Mouse (Mus musculus) thymus, adult 2 months (tissue): ENCODE measurements at regions not wholly inside any gene's neighbourhood (a gene's known extent, or its start where the extent isn't known, plus 50 kb on each side); places are given as distances from the start of the nearest gene placed in this dataset.

ENCODE experiments used
- DNase-seq: peaks from one replicate; pipeline ENCODE4 v3.0.0; 2021
- H3K27ac ChIP-seq: fragments of 200-500 bp; 2 replicates; pipeline ENCODE4 v1.5.1; 2012; ENCODE audit warnings: low read length, control low read depth; ENCODE audit not compliant: control insufficient read depth, insufficient read depth
- H3K27me3 ChIP-seq: fragments of 200-500 bp; 2 replicates; pipeline ENCODE4 v1.6.1; 2012; ENCODE audit warnings: mild to moderate bottlenecking, low read length, moderate library complexity, mixed read lengths; ENCODE audit not compliant: control insufficient read depth, insufficient read depth
- H3K36me3 ChIP-seq: fragments of 200-500 bp; 2 replicates; pipeline ENCODE4 v1.6.1; 2012; ENCODE audit warnings: mild to moderate bottlenecking, low read length, moderate library complexity; ENCODE audit not compliant: control insufficient read depth, insufficient read depth
- H3K4me1 ChIP-seq: fragments of 200-500 bp; replicated peaks from 2 replicates; pipeline ENCODE4 v1.6.1; 2012; ENCODE audit warnings: low read length; ENCODE audit not compliant: control insufficient read depth, insufficient read depth
- H3K4me3 ChIP-seq: fragments of 200-500 bp; 2 replicates; pipeline ENCODE4 v1.5.1; 2012; ENCODE audit warnings: mild to moderate bottlenecking, low read length, control low read depth, moderate library complexity; ENCODE audit not compliant: control insufficient read depth, insufficient read depth
- CTCF ChIP-seq: fragments of 200-500 bp; IDR thresholded peaks from 2 replicates; pipeline ENCODE4 v1.5.1; 2012; ENCODE audit warnings: mild to moderate bottlenecking, control low read depth, low read length, moderate library complexity, borderline replicate concordance; ENCODE audit not compliant: control insufficient read depth, poor library complexity, insufficient read depth; ENCODE audit errors: extremely low read depth
- POLR2A ChIP-seq: fragments of 200-500 bp; IDR thresholded peaks from 2 replicates; pipeline ENCODE4 v1.6.1; 2012; ENCODE audit warnings: mild to moderate bottlenecking, low read length, control low read depth, moderate library complexity; ENCODE audit not compliant: control insufficient read depth, poor library complexity, insufficient read depth; ENCODE audit errors: extremely low read depth
- WGBS: fragments of 180-500 bp; shearing (Covaris S2); methylation state at CpG from one replicate; pipeline ENCODE4 v1.1.7; 2018; 5-methylcytosine and 5-hydroxymethylcytosine counted together

DNA sequence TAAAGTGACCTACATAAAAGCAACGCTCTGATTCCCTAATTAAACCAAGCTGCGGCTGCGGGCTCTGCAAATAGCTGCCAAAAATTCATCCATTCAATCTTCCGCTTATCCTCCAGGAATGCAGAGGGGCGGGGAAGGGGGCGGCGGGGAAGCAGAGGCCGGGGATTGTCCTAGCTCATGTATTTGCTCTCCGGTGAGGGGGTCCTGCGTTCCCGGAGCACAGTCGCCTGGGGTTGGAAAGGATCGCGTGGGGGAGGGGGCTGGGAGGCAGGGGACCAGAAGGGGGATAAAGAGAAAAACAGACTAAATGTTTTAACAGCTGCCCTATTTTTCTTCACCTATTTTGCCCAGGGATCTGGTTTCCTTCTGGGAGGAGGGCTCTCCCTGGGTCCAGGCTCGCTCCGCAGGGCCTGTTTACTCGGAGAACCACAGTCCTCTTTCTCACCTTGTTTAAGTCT lies 179.1 kb upstream of the Lrig3 start:
- no peak overlapping the region for H3K27ac ChIP-seq
- H3K27me3 ChIP-seq, result no peaks in the 10 kb centered on the region
- WGBS, result 64% methylated on average over 17 of the region's 17 CpGs
- no peak overlapping the region for H3K4me3 ChIP-seq
- H3K36me3 ChIP-seq, result no peaks in the 10 kb centered on the region
- H3K4me1 ChIP-seq, result no peaks in the 10 kb centered on the region
- no peak for DNase-seq
- TF ChIP-seq POLR2A, result no peak
- TF ChIP-seq CTCF, result no peak

DNA sequence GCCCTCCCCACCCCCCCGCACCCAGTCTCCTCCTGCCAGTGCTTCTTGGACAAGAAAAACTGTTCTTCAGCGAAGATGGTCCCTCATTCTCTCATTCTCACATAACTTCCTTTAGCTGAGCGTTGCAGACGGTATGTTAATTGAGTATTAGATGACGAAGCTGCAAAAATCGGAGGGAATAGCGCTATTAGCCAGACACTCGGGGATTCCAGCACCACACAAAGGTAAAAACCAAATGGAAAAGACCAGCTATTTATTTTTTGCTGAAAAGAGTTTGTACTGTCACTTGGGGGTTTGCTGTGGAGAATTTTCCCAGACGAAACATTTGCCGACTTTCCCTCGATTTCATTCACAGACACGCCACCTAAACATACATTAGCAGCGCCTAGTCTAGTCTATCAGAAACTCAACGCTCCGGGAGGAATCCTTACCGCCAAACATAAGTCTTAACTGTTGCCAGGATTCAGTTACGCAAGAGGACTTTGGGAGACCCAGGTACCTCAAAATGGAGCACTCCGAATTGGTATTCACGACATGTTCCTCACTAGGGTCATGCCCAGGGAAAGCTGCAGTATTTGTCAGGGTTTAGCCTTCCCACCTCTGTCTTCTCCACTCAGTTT lies 178.4 kb upstream of the Lrig3 start:
- Histone ChIP-seq H3K4me1 (no peaks in the 10 kb centered on the region), H3K4me3 (no peak overlapping the region), H3K27me3 (no peaks in the 10 kb centered on the region), H3K36me3 (no peaks in the 10 kb centered on the region), H3K27ac (no peak overlapping the region)
- no peak for DNase-seq
- WGBS, result 90% methylated on average over 19 of the region's 19 CpGs
- TF ChIP-seq CTCF, result no peak
- no peak for TF ChIP-seq POLR2A

DNA sequence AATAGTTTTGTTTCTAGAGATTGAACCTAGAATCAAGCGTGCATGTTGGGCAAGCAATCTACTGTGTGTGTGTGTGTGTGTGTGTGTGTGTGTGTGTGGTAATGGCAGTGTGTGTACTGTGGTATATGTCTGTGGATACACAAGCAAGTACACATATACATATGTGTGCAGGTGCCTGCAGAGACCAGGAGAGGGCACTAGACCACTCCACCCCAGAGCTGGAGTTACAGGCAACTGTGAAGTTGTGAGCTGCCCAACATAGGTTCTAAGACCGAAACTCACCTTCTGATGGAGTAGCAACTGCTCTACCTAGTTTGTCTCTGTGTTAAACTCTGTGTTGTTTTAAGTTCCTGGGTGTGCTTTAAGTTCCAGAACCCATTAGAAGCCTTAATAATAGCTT lies 177.7 kb upstream of the Lrig3 start:
- no peaks in the 10 kb centered on the region for H3K36me3 ChIP-seq
- WGBS, result 97% methylated on average over 2 of the region's 2 CpGs
- H3K27me3 ChIP-seq, result no peaks in the 10 kb centered on the region
- no peak overlapping the region for H3K27ac ChIP-seq
- no peak overlapping the region for H3K4me3 ChIP-seq
- TF ChIP-seq POLR2A (no peak), CTCF (no peak)
- H3K4me1 ChIP-seq, result no peaks in the 10 kb centered on the region
- DNase-seq, result no peak

DNA sequence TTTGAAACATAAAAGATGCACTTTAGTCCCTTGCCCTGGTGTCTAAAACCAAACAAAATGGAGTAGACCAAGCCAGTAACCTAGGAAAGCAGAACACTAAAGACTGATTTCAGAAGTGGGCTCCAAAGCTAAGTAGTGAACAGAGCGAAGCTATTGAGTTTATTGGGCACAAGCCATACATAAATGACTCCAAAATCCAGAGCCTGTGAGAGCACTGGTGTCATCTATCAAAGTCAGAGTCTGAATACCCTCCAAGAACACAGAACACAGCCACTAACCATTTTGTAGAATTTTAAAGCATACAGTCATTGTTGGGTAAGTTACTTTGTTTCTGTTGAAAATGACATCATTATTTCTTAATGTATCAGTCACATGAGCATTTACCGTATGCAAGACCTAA lies 175.0 kb upstream of the Lrig3 start:
- no peak overlapping the region for H3K27ac ChIP-seq
- H3K36me3 ChIP-seq, result no peaks in the 10 kb centered on the region
- 90% methylated on average over 2 of the region's 2 CpGs for WGBS
- DNase-seq, result no peak
- H3K4me3 ChIP-seq, result no peak overlapping the region
- no peaks in the 10 kb centered on the region for H3K4me1 ChIP-seq
- TF ChIP-seq POLR2A, result no peak
- TF ChIP-seq CTCF, result no peak
- no peaks in the 10 kb centered on the region for H3K27me3 ChIP-seq

DNA sequence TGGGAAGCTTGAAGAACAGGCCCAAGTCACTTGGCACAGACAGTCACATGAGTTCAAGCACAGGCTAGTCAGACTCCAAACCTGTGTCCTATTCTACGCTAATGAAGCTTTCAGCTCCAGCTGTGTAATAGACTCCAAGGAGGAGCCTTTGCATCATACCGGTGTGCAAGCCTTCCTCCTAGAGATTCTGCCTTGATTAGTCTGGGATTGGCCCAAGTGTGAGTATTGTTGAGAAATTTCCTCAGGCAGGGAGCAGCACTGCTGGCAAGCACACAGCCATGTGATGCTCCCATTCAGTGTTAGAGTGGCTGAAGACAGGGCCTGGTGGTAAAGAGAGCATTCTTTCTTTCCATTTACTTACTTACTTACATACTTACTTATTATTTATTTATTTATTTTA lies 171.5 kb upstream of the Lrig3 start:
- H3K27me3 ChIP-seq, result no peaks in the 10 kb centered on the region
- no peak overlapping the region for H3K4me3 ChIP-seq
- TF ChIP-seq CTCF, result no peak
- no peak for TF ChIP-seq POLR2A
- no peak for DNase-seq
- WGBS, result 97% methylated on average over 2 of the region's 2 CpGs
- no peak overlapping the region for H3K27ac ChIP-seq
- no peaks in the 10 kb centered on the region for H3K4me1 ChIP-seq
- H3K36me3 ChIP-seq, result no peaks in the 10 kb centered on the region

DNA sequence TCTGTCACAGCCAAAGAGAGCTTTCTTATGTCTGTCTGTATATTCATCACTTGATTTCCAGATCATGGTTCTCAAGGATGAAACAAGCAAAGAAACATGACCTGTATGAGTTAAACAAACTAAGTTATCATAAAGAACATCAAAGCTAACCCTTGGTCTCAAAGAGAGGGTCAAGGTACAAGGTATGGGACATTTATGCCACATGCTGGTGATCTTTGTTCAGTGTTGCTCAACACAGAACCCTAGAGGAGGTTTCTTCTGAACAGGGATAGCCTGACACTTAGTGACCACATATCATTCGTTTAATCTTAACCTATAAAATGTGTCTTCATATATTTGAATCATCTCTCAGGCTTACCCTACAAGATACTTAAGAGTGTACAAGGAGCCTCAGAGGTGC lies 170.6 kb upstream of the Lrig3 start:
- Histone ChIP-seq H3K36me3 (no peaks in the 10 kb centered on the region), H3K27me3 (no peaks in the 10 kb centered on the region), H3K4me1 (no peaks in the 10 kb centered on the region), H3K4me3 (no peak overlapping the region), H3K27ac (no peak overlapping the region)
- DNase-seq, result no peak
- 93% methylated on average over 1 of the region's 1 CpGs for WGBS
- no peak for TF ChIP-seq CTCF
- no peak for TF ChIP-seq POLR2A

DNA sequence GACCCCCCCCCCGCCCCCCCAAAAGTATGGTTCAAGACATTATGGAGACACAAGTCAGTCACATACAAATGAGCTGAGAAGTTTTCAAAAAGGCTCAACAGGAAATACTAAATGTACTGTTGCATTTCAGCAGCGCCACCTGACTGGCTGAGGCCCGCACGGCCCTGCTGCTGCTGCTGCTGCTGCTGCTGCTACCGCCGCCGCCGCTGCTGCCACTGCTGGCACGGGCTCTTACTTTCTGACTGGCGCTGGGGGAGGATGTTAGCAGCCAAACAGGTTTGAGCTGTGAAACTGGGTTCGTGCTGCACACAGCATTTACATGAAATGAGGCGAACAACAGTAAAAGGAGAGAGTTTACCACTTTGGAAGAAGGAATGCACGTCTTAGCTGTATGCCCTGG lies 167.3 kb upstream of the Lrig3 start:
- Histone ChIP-seq H3K36me3 (no peaks in the 10 kb centered on the region), H3K4me3 (no peak overlapping the region), H3K4me1 (no peaks in the 10 kb centered on the region), H3K27ac (no peak overlapping the region), H3K27me3 (no peaks in the 10 kb centered on the region)
- 33% methylated on average over 13 of the region's 13 CpGs for WGBS
- TF ChIP-seq POLR2A (no peak), CTCF (no peak)
- no peak for DNase-seq
